Mouse (Mus musculus): ENCODE data around the gene Fam129a. TPM values are rescaled to one million over a fixed set of nuclear protein-coding genes. Genes with fewer than 3 reads are reported as not detected.
"Not testable (repeated sequence)": the region's sequence is repeated elsewhere in the genome, so short reads cannot be mapped to it uniquely, and the experiment has no call there.

Fam129a gene
- polyA plus RNA-seq, 1 experiment, result 19.9 TPM

DNA sequence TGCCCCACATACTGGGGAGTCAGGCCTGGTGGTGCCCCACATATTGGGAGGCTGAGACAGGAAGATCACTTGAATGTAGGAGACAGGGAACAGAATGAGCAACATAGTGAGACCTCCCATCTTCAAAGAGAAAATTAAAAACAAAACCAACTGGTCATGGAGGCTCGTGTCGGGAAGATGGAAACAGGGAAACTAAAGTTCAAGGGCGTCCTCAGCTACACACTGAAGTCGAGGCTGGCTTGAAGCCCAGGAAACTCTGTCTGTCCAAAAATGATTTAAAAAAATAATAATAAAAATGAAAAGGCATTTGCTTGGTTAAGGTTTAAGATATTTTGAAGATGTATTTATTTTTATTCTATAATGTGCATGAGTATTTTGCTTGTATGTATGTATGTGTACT lies 152.8 kb downstream of the Fam129a start:
- H3K9ac ChIP-seq (ENCODE audit: low read depth, poor library complexity, severe bottlenecking), result no peak overlapping the region

DNA sequence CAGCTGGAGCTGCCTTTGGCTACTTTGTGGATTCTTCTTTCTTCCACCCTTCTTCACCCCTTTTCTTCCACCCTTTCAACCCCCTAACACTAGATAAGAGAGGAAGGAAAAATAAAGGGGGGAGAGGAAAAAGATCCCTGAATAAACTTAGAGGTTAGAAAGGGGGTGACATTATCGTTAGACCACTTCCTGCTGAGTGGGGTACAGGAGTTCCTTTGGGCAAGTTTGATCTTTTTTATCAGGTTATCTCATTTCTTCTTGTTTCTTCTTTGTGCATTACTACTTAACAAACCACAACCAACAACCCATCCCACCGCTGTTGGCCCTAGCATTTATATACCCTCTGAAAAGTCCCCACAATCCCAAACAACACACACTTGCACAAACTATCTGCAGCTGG lies 154.6 kb downstream of the Fam129a start:
- Histone ChIP-seq H3K27ac (ENCODE audit: insufficient read depth, low read length) (no peak overlapping the region), H3K9me3 (replicated peaks; ENCODE audit: control insufficient read depth, insufficient read depth, low read length, poor library complexity, severe bottlenecking) (no peaks in the 10 kb centered on the region), H3K27me3 (ENCODE audit: control insufficient read depth, insufficient read depth, low read length, poor library complexity, severe bottlenecking) (no peaks in the 10 kb centered on the region; the same call in 1 of the 2 replicates), H3K4me1 (ENCODE audit: control insufficient read depth, insufficient read depth, low read length) (no peaks in the 10 kb centered on the region), H3K9ac (ENCODE audit: low read depth, poor library complexity, severe bottlenecking) (no peak overlapping the region), H3K36me3 (ENCODE audit: control insufficient read depth, insufficient read depth, low read length, poor library complexity, severe bottlenecking) (no peaks in the 10 kb centered on the region), H3K4me3 (ENCODE audit: low read depth, low read length) (no peak overlapping the region)
- TF ChIP-seq CTCF (IDR thresholded peaks at IDR 0.05; ENCODE audit: low read depth, low read length) (no peak), POLR2A (IDR thresholded peaks at IDR 0.05; ENCODE audit: insufficient read depth, low read length) (no peak), EP300 (IDR thresholded peaks at IDR 0.05; ENCODE audit: insufficient read depth, low read depth, low read length) (no peak)

More for the DNA sequence above, 152.8 kb downstream of the Fam129a start:
- no peak overlapping the region for H3K27ac ChIP-seq (ENCODE audit: insufficient read depth, low read length)
- no peaks in the 10 kb centered on the region for H3K4me1 ChIP-seq (ENCODE audit: control insufficient read depth, insufficient read depth, low read length)
- no peaks in the 10 kb centered on the region for H3K36me3 ChIP-seq (ENCODE audit: control insufficient read depth, insufficient read depth, low read length, poor library complexity, severe bottlenecking)
- H3K27me3 ChIP-seq (ENCODE audit: control insufficient read depth, insufficient read depth, low read length, poor library complexity, severe bottlenecking), result no peaks in the 10 kb centered on the region; the same call in 1 of the 2 replicates
- H3K4me3 ChIP-seq (ENCODE audit: low read depth, low read length), result no peak overlapping the region
- no peaks in the 10 kb centered on the region for H3K9me3 ChIP-seq (replicated peaks; ENCODE audit: control insufficient read depth, insufficient read depth, low read length, poor library complexity, severe bottlenecking)
- TF ChIP-seq CTCF (IDR thresholded peaks at IDR 0.05; ENCODE audit: low read depth, low read length) (no peak), POLR2A (IDR thresholded peaks at IDR 0.05; ENCODE audit: insufficient read depth, low read length) (no peak), EP300 (IDR thresholded peaks at IDR 0.05; ENCODE audit: insufficient read depth, low read depth, low read length) (no peak)

DNA sequence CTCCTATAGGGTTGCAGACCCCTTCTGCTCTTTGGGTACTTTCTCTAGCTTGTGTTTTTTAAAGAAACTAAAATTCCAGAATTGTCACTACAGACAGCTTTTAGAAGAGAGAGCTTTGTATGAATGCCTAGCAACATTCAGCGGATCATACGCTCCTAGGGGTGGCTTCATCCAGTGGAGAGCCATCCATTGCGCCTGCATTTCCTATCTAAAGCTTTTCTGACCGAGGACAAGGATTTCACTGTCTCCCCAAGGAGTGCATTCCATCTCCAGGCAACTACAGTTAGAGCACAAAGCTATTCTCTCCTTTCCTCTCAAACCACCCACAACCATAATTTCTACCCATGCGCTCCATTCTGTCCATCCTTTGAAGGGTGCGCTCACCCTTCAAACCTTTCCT lies 155.4 kb downstream of the Fam129a start:
- TF ChIP-seq POLR2A (IDR thresholded peaks at IDR 0.05; ENCODE audit: insufficient read depth, low read length), result no peak
- TF ChIP-seq EP300 (IDR thresholded peaks at IDR 0.05; ENCODE audit: insufficient read depth, low read depth, low read length), result no peak
- TF ChIP-seq CTCF (IDR thresholded peaks at IDR 0.05; ENCODE audit: low read depth, low read length), result no peak
- H3K27ac ChIP-seq (ENCODE audit: insufficient read depth, low read length), result no peak overlapping the region
- no peaks in the 10 kb centered on the region for H3K36me3 ChIP-seq (ENCODE audit: control insufficient read depth, insufficient read depth, low read length, poor library complexity, severe bottlenecking)
- no peaks in the 10 kb centered on the region for H3K9me3 ChIP-seq (replicated peaks; ENCODE audit: control insufficient read depth, insufficient read depth, low read length, poor library complexity, severe bottlenecking)
- no peak overlapping the region for H3K9ac ChIP-seq (ENCODE audit: low read depth, poor library complexity, severe bottlenecking)
- no peaks in the 10 kb centered on the region; the same call in 1 of the 2 replicates for H3K27me3 ChIP-seq (ENCODE audit: control insufficient read depth, insufficient read depth, low read length, poor library complexity, severe bottlenecking)
- no peaks in the 10 kb centered on the region for H3K4me1 ChIP-seq (ENCODE audit: control insufficient read depth, insufficient read depth, low read length)
- H3K4me3 ChIP-seq (ENCODE audit: low read depth, low read length), result no peak overlapping the region

DNA sequence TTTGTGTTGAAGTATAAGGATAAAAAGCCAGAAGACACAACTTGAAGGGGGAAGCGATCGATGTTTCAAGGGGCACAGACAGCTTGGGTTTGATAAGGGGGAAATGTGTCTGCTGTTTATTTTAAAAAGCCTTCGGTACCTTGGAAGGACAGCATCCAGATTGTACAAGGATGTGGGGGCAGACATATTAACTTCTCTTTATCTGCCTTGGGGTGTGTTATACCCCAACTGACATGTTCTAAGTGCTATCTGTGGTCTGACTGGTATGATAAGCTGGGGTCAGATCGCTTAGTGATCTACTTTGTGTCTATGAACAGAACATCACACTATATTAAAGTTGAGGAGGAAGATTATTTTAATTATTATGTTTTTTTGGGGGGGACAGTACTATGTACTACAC lies 157.2 kb downstream of the Fam129a start:
- no peaks in the 10 kb centered on the region; the same call in 1 of the 2 replicates for H3K27me3 ChIP-seq (ENCODE audit: control insufficient read depth, insufficient read depth, low read length, poor library complexity, severe bottlenecking)
- no peaks in the 10 kb centered on the region for H3K4me1 ChIP-seq (ENCODE audit: control insufficient read depth, insufficient read depth, low read length)
- TF ChIP-seq EP300 (IDR thresholded peaks at IDR 0.05; ENCODE audit: insufficient read depth, low read depth, low read length) (no peak), CTCF (IDR thresholded peaks at IDR 0.05; ENCODE audit: low read depth, low read length) (no peak)
- H3K27ac ChIP-seq (ENCODE audit: insufficient read depth, low read length), result no peak overlapping the region
- H3K9me3 ChIP-seq (replicated peaks; ENCODE audit: control insufficient read depth, insufficient read depth, low read length, poor library complexity, severe bottlenecking), result no peaks in the 10 kb centered on the region
- no peak overlapping the region for H3K9ac ChIP-seq (ENCODE audit: low read depth, poor library complexity, severe bottlenecking)
- no peaks in the 10 kb centered on the region for H3K36me3 ChIP-seq (ENCODE audit: control insufficient read depth, insufficient read depth, low read length, poor library complexity, severe bottlenecking)
- no peak overlapping the region for H3K4me3 ChIP-seq (ENCODE audit: low read depth, low read length)

DNA sequence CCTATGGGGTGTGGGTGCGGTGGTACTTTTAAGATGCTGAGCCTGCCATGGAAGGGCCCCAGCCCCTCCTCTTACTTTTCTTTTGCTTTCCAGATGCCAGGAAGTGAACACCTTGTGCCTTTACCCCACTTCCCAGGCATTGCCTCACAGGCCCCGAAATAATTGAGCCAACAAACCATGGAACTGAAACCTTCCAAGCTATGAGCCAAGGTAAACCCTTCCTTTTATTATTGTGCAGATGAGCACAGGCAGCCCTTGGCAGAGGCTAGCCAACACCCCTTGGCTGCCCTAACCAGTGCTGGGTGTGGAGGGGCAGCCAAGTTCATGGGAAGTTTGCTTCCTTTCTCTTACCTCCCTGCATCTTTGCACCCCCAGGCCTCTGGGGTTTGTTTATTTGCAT lies 166.2 kb downstream of the Fam129a start:
- Histone ChIP-seq H3K4me1 (ENCODE audit: control insufficient read depth, insufficient read depth, low read length) (no peaks in the 10 kb centered on the region), H3K36me3 (ENCODE audit: control insufficient read depth, insufficient read depth, low read length, poor library complexity, severe bottlenecking) (no peaks in the 10 kb centered on the region), H3K9ac (ENCODE audit: low read depth, poor library complexity, severe bottlenecking) (no peak overlapping the region), H3K9me3 (replicated peaks; ENCODE audit: control insufficient read depth, insufficient read depth, low read length, poor library complexity, severe bottlenecking) (peaks cover 3% of the 10 kb centered on the region), H3K4me3 (ENCODE audit: low read depth, low read length) (no peak overlapping the region), H3K27ac (ENCODE audit: insufficient read depth, low read length) (no peak overlapping the region), H3K27me3 (ENCODE audit: control insufficient read depth, insufficient read depth, low read length, poor library complexity, severe bottlenecking) (no peaks in the 10 kb centered on the region; the same call in 1 of the 2 replicates)
- TF ChIP-seq CTCF (IDR thresholded peaks at IDR 0.05; ENCODE audit: low read depth, low read length) (no peak), POLR2A (IDR thresholded peaks at IDR 0.05; ENCODE audit: insufficient read depth, low read length) (no peak), EP300 (IDR thresholded peaks at IDR 0.05; ENCODE audit: insufficient read depth, low read depth, low read length) (no peak)

DNA sequence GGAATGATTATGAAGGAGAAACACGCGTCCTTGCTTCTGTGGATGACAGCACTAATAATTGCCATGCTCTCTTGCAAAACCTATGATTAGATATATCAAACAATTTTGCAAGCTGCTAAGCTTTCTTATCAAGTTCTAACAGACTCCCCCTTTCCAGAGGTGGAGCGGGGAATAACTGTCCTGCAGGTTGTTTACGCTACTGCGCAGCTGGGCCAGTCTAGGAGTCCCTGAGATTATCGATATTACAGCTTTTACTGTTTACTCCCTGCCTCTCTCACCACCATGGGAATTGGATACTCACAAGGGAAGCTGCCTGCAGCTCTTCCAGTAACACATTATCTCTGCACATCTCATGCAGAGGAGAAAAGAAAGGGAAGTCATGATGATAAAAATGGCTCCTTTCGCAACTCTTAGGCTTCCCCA lies 170.2 kb downstream of the Fam129a start:
- Histone ChIP-seq H3K27ac (ENCODE audit: insufficient read depth, low read length) (no peak overlapping the region), H3K4me3 (ENCODE audit: low read depth, low read length) (no peak overlapping the region), H3K36me3 (ENCODE audit: control insufficient read depth, insufficient read depth, low read length, poor library complexity, severe bottlenecking) (no peaks in the 10 kb centered on the region), H3K9me3 (replicated peaks; ENCODE audit: control insufficient read depth, insufficient read depth, low read length, poor library complexity, severe bottlenecking) (no peaks in the 10 kb centered on the region), H3K9ac (ENCODE audit: low read depth, poor library complexity, severe bottlenecking) (no peak overlapping the region), H3K27me3 (ENCODE audit: control insufficient read depth, insufficient read depth, low read length, poor library complexity, severe bottlenecking) (no peaks in the 10 kb centered on the region; the same call in 1 of the 2 replicates), H3K4me1 (ENCODE audit: control insufficient read depth, insufficient read depth, low read length) (no peaks in the 10 kb centered on the region)
- TF ChIP-seq CTCF (IDR thresholded peaks at IDR 0.05; ENCODE audit: low read depth, low read length), result no peak
- TF ChIP-seq POLR2A (IDR thresholded peaks at IDR 0.05; ENCODE audit: insufficient read depth, low read length), result no peak
- TF ChIP-seq EP300 (IDR thresholded peaks at IDR 0.05; ENCODE audit: insufficient read depth, low read depth, low read length), result no peak

DNA sequence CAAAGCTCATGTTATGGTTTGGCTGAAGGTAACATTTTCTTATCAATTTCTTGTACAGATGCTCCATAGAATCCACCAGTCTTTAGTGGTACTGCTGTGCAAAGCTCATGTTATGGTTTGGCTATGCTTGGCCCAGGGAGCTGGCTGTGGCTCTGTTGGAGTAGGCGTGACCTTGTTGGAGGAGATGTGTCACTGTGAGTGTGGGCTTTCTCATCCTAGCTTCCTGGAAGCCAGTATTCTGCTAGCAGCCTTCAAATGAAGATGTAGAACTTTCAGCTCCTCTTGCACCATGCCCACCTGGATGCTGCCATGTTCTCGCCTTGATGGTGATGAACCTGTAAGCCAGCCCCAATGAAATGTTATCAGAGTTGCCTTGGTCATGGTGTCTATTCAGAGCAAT lies 178.9 kb downstream of the Fam129a start:
- H3K27ac ChIP-seq (ENCODE audit: insufficient read depth, low read length); H3K9ac ChIP-seq (ENCODE audit: low read depth, poor library complexity, severe bottlenecking); H3K4me1 ChIP-seq (ENCODE audit: control insufficient read depth, insufficient read depth, low read length); H3K9me3 ChIP-seq (replicated peaks; ENCODE audit: control insufficient read depth, insufficient read depth, low read length, poor library complexity, severe bottlenecking); H3K4me3 ChIP-seq (ENCODE audit: low read depth, low read length); H3K36me3 ChIP-seq (ENCODE audit: control insufficient read depth, insufficient read depth, low read length, poor library complexity, severe bottlenecking); H3K27me3 ChIP-seq (ENCODE audit: control insufficient read depth, insufficient read depth, low read length, poor library complexity, severe bottlenecking): not testable (repeated sequence)

Data from ES-Bruce4 (cell line).